Mouse (Mus musculus) T-helper 17 cell (primary cell): ENCODE data around the gene Hmces.

Source experiments
- in situ Hi-C, 2 experiments: fragments of 300-600 bp; cut with MboI, MseI; formaldehyde crosslinking; loops; 1 replicate in 1 of 2; 2 replicates in 1 of 2; pipeline ENCODE4 v1.15.1; 2025; ENCODE audit warnings: high pct_unique_total_duplicates in 2 of 2

Gene Hmces

GRCm38 (mm10) chr6:87913661-87914325, at the start of gene Hmces:
Hmces (plus strand) TSS chr6:87913935.
- in situ Hi-C loops = no loop called here

GRCm38 (mm10) chr6:87866211-87866610, 47.5 kb upstream of the Hmces start:
- in situ Hi-C loops = no loop called here

GRCm38 (mm10) chr6:87867256-87867655, 46.5 kb upstream of the Hmces start:
- in situ Hi-C loops = no loop called here

GRCm38 (mm10) chr6:87868871-87869506, 44.7 kb upstream of the Hmces start:
- in situ Hi-C loops = no loop called here

- in situ Hi-C loops = no loop called here
Measured at GRCm38 (mm10) chr6:87870440-87870839, 43.3 kb upstream of the Hmces start.

GRCm38 (mm10) chr6:87871240-87871639, 42.5 kb upstream of the Hmces start:
- in situ Hi-C loops = no loop called here

- in situ Hi-C loops = no loop called here
Measured at GRCm38 (mm10) chr6:87873104-87873503, 40.6 kb upstream of the Hmces start.

- in situ Hi-C loops = no loop called here
Measured at GRCm38 (mm10) chr6:87873963-87874362, 39.8 kb upstream of the Hmces start.

- in situ Hi-C loops = no loop called here
Measured at GRCm38 (mm10) chr6:87875083-87875482, 38.7 kb upstream of the Hmces start.

GRCm38 (mm10) chr6:87875562-87875961, 38.2 kb upstream of the Hmces start:
- in situ Hi-C loops = no loop called here

- in situ Hi-C loops = no loop called here
Measured at GRCm38 (mm10) chr6:87876068-87876643, 37.6 kb upstream of the Hmces start.

- in situ Hi-C loops = no loop called here
Measured at GRCm38 (mm10) chr6:87879010-87879409, 34.7 kb upstream of the Hmces start.

GRCm38 (mm10) chr6:87879628-87880027, 34.1 kb upstream of the Hmces start:
- in situ Hi-C loops = no loop called here

GRCm38 (mm10) chr6:87882221-87882620, 31.5 kb upstream of the Hmces start:
- in situ Hi-C loops = no loop called here

GRCm38 (mm10) chr6:87882816-87883215, 30.9 kb upstream of the Hmces start:
- in situ Hi-C loops = no loop called here

- in situ Hi-C loops = no loop called here
Measured at GRCm38 (mm10) chr6:87886721-87887120, 27.0 kb upstream of the Hmces start.

- in situ Hi-C loops = no loop called here
Measured at GRCm38 (mm10) chr6:87887594-87888233, 26.0 kb upstream of the Hmces start, which contains the start of gene Copg1. Copg1 (plus strand) TSS chr6:87887814.

GRCm38 (mm10) chr6:87893931-87894330, 19.8 kb upstream of the Hmces start:
- in situ Hi-C loops = no loop called here

- in situ Hi-C loops = no loop called here
Measured at GRCm38 (mm10) chr6:87898028-87898427, 15.7 kb upstream of the Hmces start.

GRCm38 (mm10) chr6:87906632-87907031, 7.1 kb upstream of the Hmces start:
- in situ Hi-C loops = loop anchor here (5.0 kb wide), 2 partner anchors 86 to 91 kb away; no protein-coding TSS in a partner anchor

- in situ Hi-C loops = loop anchor here (5.0 kb wide), 2 partner anchors 83 to 88 kb away; no protein-coding TSS in a partner anchor
Measured at GRCm38 (mm10) chr6:87909181-87909580, 4.6 kb upstream of the Hmces start.

GRCm38 (mm10) chr6:87911559-87911958, 2.2 kb upstream of the Hmces start:
- in situ Hi-C loops = no loop called here
